Mouse (Mus musculus): ENCODE results near the gene Ccdc24. TPM values are rescaled to one million over a fixed set of nuclear protein-coding genes. Genes with fewer than 3 reads are reported as not detected.
A peak's percentile ranks its signal among the peaks of the same experiment; 100 is the strongest.

Gene Ccdc24
- total and polyA plus RNA-seq, 2 experiments from 2014 or later: 0.27 to 1.4 TPM

DNA sequence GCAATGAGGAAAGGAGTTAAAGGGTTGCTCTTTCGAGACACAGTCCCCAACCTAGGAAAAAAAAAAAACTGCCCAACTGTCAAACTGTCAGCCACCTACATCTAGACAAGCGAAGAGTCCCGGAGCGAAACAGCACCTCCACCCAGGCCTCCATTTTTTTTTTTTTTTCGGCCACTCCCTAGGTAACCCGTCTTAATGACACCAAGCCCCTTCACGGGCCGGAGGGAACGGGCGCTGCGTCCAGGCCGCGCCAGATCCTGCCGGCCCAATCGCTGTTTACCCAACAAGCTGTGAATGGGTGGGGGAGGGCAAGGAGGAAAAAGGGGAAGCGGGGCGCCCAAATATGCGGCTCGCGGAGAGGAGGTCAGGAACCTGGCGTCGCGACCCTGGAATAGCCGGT is 14.3 kb upstream of the Ccdc24 start:
- Histone ChIP-seq H3K9ac (replicated peaks; ENCODE audit: low read depth, low read length) (peak overlapping the region; percentile 77), H3K4me3 (ENCODE audit: low read depth, low read length) (peak overlapping the region; percentile 90), H3K4me2 (ENCODE audit: low read depth, low read length) (peak overlapping the region; percentile 97), H3K27me3 (ENCODE audit: control insufficient read depth, insufficient read depth, low read length) (no peaks in the 10 kb centered on the region), H3K4me1 (ENCODE audit: control insufficient read depth, insufficient read depth) (peaks cover 4% of the 10 kb centered on the region; the same call in 1 of the 2 replicates), H3K9me3 (replicated peaks; ENCODE audit: control insufficient read depth, low read length) (no peaks in the 10 kb centered on the region), H3K27ac (ENCODE audit: low read depth) (peak overlapping the region; percentile 54), H3K36me3 (replicated peaks; ENCODE audit: control insufficient read depth, insufficient read depth, low read length) (peaks cover 25% of the 10 kb centered on the region)
- DNase-seq (ENCODE audit: low spot score) (no peak), ATAC-seq (ENCODE audit: insufficient read depth, low read depth) (no peak)
- no peak for TF ChIP-seq CTCF (IDR thresholded peaks at IDR 0.05; ENCODE audit: low read depth)
- no peak for TF ChIP-seq EP300 (IDR thresholded peaks at IDR 0.05; ENCODE audit: low read depth)
- WGBS: 2% methylated on average over 22 of the region's 24 CpGs

DNA sequence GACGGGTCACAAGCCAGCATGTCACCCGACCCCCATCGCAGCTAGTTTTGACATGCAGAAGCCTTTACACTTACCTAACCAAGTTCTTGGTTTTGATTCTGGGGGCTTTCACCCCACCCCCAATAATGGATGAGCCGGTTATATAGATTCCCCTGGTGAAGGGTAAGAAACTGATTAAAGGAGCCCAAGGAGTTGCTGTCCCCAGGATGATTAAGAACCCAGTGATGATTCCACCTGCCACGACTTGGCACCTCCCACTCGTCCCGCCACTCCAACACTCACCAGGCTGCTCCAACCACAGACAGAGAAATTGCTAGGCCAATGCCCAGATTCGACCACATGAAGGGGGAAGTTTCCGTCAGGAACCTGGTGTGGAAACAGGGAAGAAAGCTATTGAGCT is 13.6 kb upstream of the Ccdc24 start:
- no peak for TF ChIP-seq CTCF (IDR thresholded peaks at IDR 0.05; ENCODE audit: low read depth)
- DNase-seq (ENCODE audit: low spot score) (no peak), ATAC-seq (ENCODE audit: insufficient read depth, low read depth) (no peak)
- H3K4me3 ChIP-seq (ENCODE audit: low read depth, low read length): peak overlapping the region; percentile 90; the same call in 1 of the 2 replicates
- H3K9me3 ChIP-seq (replicated peaks; ENCODE audit: control insufficient read depth, low read length): no peaks in the 10 kb centered on the region
- H3K36me3 ChIP-seq (replicated peaks; ENCODE audit: control insufficient read depth, insufficient read depth, low read length): peaks cover 25% of the 10 kb centered on the region
- no peak overlapping the region for H3K9ac ChIP-seq (replicated peaks; ENCODE audit: low read depth, low read length)
- H3K4me2 ChIP-seq (ENCODE audit: low read depth, low read length): peak overlapping the region; percentile 97
- WGBS: 75% methylated on average over 9 of the region's 9 CpGs
- no peaks in the 10 kb centered on the region for H3K27me3 ChIP-seq (ENCODE audit: control insufficient read depth, insufficient read depth, low read length)
- peaks cover under 1% of the 10 kb centered on the region; the same call in 1 of the 2 replicates for H3K4me1 ChIP-seq (ENCODE audit: control insufficient read depth, insufficient read depth)
- H3K27ac ChIP-seq (ENCODE audit: low read depth): no peak overlapping the region

DNA sequence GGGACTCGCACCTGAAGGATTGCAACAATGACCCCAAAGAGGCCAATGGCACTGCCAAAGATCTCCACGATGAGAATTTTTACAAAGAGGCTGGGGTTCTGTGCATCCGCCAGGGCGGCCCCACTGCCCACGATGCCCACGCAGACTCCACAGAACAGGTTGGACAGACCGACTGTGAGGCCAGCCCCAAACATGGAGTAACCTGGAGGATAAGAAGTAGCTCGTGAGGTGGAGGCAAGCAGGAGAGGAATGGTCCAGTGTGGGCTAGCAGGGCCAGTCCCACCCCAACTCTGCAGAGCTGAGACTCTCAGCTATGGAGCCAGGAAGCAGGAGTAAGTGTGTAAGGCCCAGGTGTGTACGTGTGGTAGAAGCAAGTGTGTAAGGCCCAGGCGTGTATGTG is 12.7 kb upstream of the Ccdc24 start:
- WGBS: 95% methylated on average over 10 of the region's 10 CpGs

GRCm38 (mm10) chr4:117884146-117884545 is 11.8 kb upstream of the Ccdc24 start:
- H3K9ac ChIP-seq (replicated peaks; ENCODE audit: low read depth, low read length): no peak overlapping the region
- 86% methylated on average over 1 of the region's 1 CpGs for WGBS
- H3K4me2 ChIP-seq (ENCODE audit: low read depth, low read length): no peak overlapping the region
- H3K36me3 ChIP-seq (replicated peaks; ENCODE audit: control insufficient read depth, insufficient read depth, low read length): peaks cover 21% of the 10 kb centered on the region
- ATAC-seq (ENCODE audit: insufficient read depth, low read depth) (no peak), DNase-seq (ENCODE audit: low spot score) (no peak)
- H3K9me3 ChIP-seq (replicated peaks; ENCODE audit: control insufficient read depth, low read length): no peaks in the 10 kb centered on the region
- no peak overlapping the region for H3K4me3 ChIP-seq (ENCODE audit: low read depth, low read length)
- no peaks in the 10 kb centered on the region for H3K27me3 ChIP-seq (ENCODE audit: control insufficient read depth, insufficient read depth, low read length)
- no peak for TF ChIP-seq CTCF (IDR thresholded peaks at IDR 0.05; ENCODE audit: low read depth)
- no peak overlapping the region for H3K27ac ChIP-seq (ENCODE audit: low read depth)
- no peaks in the 10 kb centered on the region for H3K4me1 ChIP-seq (ENCODE audit: control insufficient read depth, insufficient read depth)

More for the DNA sequence above, 12.7 kb upstream of the Ccdc24 start:
- Histone ChIP-seq H3K27ac (ENCODE audit: low read depth) (no peak overlapping the region), H3K4me3 (ENCODE audit: low read depth, low read length) (no peak overlapping the region), H3K27me3 (ENCODE audit: control insufficient read depth, insufficient read depth, low read length) (no peaks in the 10 kb centered on the region), H3K9me3 (replicated peaks; ENCODE audit: control insufficient read depth, low read length) (no peaks in the 10 kb centered on the region), H3K4me2 (ENCODE audit: low read depth, low read length) (no peak overlapping the region), H3K4me1 (ENCODE audit: control insufficient read depth, insufficient read depth) (no peaks in the 10 kb centered on the region), H3K9ac (replicated peaks; ENCODE audit: low read depth, low read length) (no peak overlapping the region), H3K36me3 (replicated peaks; ENCODE audit: control insufficient read depth, insufficient read depth, low read length) (peaks cover 25% of the 10 kb centered on the region)
- TF ChIP-seq EP300 (IDR thresholded peaks at IDR 0.05; ENCODE audit: low read depth) (no peak), CTCF (IDR thresholded peaks at IDR 0.05; ENCODE audit: low read depth) (no peak)
- no peak for ATAC-seq (ENCODE audit: insufficient read depth, low read depth)
- DNase-seq (ENCODE audit: low spot score): no peak

- H3K27me3 ChIP-seq (ENCODE audit: control insufficient read depth, insufficient read depth, low read length): no peaks in the 10 kb centered on the region
- peak; percentile 30 for ATAC-seq (ENCODE audit: insufficient read depth, low read depth)
- peak within 1 kb of the TSS; percentile 80 for H3K4me3 ChIP-seq (ENCODE audit: low read depth, low read length)
- H3K36me3 ChIP-seq (replicated peaks; ENCODE audit: control insufficient read depth, insufficient read depth, low read length): peaks cover 21% of the 10 kb centered on the region
- 0 out of 2 replicates have a peak within 1 kb of the TSS, but pooled peaks have one; percentile 35 for H3K27ac ChIP-seq (ENCODE audit: low read depth)
- H3K9ac ChIP-seq (replicated peaks; ENCODE audit: low read depth, low read length): peak within 1 kb of the TSS; percentile 73
- WGBS: 3% methylated on average over 63 of the region's 103 CpGs
- TF ChIP-seq CTCF (IDR thresholded peaks at IDR 0.05; ENCODE audit: low read depth) (peak; percentile 17; the same call in 1 of the 2 replicates), EP300 (IDR thresholded peaks at IDR 0.05; ENCODE audit: low read depth) (no peak)
- DNase-seq (ENCODE audit: low spot score): no peak
- no peaks in the 10 kb centered on the region for H3K4me1 ChIP-seq (ENCODE audit: control insufficient read depth, insufficient read depth)
- H3K4me2 ChIP-seq (ENCODE audit: low read depth, low read length): peak within 1 kb of the TSS; percentile 99
- H3K9me3 ChIP-seq (replicated peaks; ENCODE audit: control insufficient read depth, low read length): no peaks in the 10 kb centered on the region
These were observed 10.6 kb upstream of the Ccdc24 start, which contains the start of gene B4galt2 for GRCm38 (mm10) chr4:117882701-117883691. Gene B4galt2 (minus strand): TSS chr4:117883487.
